Mouse (Mus musculus): Measurements from ENCODE around the gene Iba57.

Gene Iba57

DNA sequence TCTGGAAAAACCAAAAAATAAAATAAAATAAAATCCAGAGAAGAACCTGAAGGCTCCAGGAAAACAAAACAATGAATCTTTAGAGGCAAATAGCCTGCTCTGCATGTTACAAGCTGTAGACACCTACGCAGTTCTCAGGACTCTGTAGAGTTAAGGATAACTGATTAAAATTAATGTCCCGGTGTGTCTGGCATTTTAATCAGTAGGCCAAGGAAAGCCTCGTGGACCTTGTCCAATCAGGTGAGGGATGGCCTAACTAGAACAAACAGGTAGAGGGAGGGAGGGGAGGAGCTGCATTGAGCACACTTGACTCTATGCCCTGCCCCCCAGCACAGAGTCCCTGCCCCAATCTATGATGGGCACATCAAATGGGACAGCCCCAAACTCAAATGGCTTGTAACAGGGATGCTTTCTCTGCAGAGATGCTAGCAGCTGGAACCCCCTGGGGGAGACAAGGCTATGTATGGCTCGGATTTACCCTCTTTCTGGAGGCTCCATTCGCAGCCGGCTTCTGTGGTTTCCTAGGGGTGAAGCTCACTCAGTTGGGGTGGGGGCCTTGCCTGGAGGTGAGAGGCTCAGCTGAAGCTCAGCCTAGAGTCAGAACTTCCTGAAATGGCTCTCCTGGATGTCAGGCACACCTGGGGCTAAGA lies 10.8 kb upstream of the Iba57 start:
- no peak for DNase-seq (ENCODE audit: low spot score in 2 of 2)

DNA sequence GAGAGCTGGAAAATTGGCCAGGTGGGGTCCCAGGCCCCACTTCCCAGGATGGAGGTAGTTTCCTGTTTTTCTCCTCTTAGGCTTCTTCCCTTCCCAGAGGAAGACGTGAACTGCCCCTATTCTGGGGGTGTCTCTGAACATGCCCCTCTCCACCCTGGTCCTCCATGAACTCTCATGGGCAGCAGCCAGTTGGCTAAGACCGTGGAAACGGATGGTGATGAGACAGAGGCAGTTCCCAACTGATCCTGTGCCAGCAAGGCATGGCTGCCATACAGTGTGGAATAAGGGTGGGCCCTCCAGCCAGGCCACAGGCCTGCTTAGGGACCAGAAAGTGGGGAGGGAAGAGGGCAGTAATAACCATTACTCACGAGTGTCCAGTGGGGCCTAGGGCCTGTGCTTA lies 7.0 kb upstream of the Iba57 start:
- no peak for DNase-seq (ENCODE audit: low spot score in 2 of 2)

DNA sequence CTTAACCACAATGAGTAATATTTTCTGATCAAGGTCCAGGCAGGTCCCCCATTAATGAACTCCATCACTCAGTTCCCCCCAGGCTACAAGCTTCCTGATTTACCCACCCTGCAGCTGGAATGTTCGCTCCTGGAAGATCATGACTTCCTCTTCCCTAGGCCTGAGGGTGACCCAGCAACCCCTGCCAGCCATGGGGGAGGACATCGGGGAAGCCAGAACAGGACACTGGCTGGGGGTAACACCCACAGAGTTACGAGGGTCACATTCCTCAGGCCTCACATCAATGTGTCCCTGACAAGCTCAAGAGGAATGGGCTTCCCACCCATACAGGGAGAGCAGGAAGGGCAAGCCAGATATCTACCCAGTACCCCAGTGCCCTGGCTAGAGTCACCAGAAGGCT lies 6.3 kb upstream of the Iba57 start:
- no peak for DNase-seq (ENCODE audit: low spot score in 2 of 2)

DNA sequence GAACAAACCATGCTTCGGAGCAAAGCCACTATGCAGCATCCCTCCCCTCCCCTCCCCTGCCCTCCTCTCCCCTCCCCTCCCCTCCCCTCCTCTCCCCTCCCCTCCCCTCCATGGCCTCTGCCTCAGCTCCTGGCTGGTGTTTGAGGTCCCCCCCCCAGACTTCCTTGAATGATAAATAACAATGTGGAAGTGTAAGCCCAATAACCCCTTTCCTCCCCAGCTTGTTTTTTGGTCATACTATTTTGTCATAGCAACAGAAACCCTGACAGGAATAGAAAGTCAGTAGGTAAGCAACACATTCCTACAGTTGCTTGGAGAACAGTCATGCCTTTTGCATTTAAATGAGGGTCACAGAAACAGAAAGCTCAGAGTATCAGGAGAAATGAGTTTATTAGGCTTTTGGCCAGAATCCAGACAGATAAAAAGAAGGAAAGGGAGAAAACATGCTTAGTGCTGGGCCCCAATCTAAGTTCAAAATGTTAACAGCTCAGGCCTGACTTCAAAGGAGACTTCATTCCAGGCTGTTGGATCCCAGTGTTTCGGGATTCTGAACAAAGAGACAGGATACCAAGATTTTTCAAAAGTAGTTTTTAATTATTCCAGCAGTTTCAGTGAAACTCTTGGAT lies 2.2 kb upstream of the Iba57 start:
- no peak for DNase-seq (ENCODE audit: low spot score in 2 of 2)

DNA sequence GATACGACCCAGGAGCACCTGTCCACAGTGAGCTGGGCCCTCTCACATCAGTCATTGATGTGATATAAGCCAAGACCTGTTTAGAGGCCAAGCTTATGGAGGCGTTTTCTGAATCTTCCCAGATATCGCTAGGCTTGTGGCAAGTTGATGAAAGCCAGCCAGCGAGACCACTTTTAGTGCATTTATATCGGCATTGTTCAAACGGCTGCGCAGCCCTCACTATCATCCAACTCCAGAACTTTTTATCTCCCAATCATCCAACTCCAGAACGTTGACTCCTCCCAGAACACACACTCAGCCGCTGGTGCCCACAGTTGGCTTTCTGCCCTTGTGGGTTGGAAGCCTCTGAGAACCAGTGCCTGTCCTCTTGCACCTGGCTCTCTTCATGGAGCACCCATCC lies 845 bp upstream of the Iba57 start:
- no peak for DNase-seq (ENCODE audit: low spot score in 2 of 2)

DNA sequence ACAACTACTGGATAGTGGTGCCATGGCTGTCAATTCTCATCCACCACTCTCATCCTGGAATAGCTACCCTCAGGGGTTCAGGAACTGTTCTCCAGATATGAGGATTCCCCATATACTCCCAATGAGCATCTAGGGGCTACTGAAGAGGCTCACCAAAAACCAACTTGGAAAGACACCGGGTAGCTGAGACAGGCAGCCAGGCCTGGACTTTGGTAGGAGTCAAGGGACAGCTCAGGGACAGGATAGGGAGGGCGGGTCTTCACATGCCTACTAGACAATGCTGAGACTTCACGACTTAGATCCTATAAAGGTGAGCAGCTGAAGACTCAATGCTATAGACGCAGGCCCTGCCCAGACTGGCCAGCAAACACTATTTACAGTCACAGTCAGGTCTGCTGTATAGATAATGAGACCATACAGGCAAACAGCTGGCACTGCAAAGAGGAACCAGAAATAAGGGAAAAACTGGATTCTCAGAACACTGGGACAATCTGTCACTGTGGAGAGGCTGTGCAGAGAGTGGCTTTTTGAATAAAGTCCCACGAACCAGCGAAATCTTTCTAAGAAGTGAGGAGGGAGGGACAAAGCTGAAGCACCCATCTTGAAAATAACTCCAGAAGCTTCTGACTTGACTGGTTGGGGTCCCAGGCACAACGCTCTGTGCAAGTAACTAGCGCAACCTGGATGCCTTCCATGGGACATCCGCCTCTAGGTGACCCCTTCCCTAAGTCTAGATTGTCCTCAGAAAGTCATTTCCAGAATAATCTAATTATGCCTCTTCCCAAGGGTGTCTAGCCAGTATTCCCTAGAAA lies 890 bp downstream of the Iba57 start:
- no peak for DNase-seq (ENCODE audit: low spot score in 2 of 2)

DNA sequence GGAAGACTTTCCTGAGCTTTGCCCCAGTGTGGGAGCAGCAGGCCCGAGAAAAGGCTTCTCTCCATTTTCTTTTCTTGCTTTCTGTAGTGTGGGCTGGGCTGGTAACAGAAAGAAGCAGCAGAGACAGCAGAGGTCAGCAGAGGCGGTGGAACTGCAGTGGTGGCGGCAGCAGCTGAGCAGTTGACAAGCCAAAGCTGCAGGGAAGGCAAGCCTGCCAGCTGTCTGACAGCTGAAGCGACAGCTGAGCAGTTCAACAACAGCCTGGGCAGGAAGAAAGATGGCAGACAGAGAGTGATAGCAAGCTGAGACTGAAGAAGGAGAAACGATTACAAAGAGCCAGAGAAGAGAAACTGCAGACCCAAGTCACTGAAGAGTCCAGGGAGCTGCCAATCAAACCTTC lies 2.1 kb downstream of the Iba57 start:
- no peak for DNase-seq (ENCODE audit: low spot score in 2 of 2)

DNA sequence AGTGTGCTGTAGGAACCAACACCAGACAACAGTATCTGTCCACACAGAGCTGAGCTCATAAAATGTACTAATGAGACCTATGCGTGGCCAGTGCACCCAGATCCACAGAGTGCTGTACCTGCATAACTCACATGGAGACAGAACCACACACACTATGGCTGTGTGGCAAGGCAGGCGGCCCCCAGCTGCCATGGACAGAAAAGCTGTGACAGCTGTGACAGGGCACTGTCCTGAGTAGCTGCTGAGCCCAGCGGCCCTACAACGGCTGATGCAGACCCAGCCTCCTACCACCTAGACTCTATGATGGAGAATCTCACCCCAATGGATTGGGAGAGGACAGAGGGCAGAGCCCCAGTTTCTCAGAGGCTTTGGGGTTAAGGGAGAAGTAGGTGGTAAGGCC lies 4.0 kb downstream of the Iba57 start:
- DNase-seq (ENCODE audit: low spot score in 2 of 2) = no peak

DNA sequence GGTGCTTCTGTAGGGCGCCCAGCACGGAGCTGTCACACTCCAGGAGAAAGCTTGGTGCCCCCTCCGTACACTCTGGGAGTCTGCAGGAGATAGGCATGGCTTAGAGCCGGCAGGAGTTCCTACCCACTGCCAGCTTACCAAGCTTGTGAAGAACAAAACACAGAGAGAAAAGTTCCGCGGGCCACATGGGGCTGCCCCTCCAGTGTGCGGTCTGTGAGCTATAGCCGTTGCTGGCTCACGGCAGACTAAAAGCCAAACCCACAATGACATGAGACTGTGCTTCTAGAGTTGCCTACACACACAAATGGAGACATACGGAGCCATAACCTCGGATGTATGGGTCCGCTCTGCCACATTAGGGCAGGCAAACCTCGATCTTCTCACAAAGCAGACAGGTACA lies 4.4 kb downstream of the Iba57 start:
- no peak for DNase-seq (ENCODE audit: low spot score in 2 of 2)

DNA sequence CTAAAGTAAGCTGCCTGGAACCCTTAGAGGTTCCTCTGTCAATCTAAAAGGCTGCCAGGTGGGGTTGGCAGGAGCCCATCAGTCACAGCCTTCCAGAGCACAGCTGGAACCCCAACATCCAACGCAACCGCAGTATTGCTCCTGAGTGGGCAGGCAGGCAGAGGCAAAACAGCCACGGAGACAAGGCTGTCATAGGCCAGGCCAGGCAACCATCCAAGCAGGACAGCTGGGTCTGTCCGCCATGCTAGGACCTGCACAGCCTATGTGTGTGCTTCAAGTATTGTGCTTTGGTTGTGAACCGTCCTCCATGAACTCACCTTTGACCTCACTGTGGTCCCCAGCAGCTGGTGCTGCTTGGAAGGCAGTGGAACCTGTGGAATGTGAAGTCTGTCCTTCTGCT lies 7.6 kb downstream of the Iba57 start:
- DNase-seq (ENCODE audit: low spot score in 2 of 2) = no peak

DNA sequence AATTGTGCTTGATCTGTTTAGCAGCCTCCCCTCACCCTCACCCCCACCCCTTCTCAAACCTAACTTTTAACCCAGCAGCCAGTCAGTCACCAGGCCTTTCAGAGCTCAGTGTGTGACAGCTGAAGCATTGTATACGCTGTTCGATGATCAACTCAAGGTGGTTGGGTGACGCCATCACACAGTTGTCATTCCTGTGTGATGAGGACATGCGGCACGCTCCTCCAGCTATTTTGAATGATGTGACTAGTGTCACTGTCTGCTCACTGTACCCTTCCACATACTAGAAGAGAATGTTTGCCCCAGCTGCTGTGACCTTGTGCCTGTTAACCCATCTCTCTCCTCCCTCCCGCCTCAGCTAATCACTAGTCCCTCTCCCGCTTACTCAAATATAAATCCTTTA lies 9.3 kb downstream of the Iba57 start:
- no peak for DNase-seq (ENCODE audit: low spot score in 2 of 2)

DNA sequence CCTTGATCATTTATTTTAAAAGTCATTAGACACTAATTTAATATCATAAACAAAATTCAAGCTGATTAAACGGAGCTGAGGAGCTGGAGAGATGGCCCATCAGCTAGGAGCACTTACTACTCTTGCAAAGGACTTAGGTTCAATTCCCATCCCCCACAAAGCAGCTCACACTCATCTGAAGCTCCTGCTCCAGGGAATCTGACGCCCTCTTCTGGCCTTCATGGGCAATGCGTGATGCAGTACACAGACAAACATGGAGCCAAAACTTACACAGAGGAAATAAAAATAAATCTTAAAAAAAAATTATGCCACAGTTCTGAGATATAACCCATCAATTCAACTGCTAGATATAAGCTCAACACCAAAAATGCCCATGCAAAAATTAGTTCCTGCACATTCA lies 11.8 kb downstream of the Iba57 start:
- DNase-seq (ENCODE audit: low spot score in 2 of 2) = no peak

DNA sequence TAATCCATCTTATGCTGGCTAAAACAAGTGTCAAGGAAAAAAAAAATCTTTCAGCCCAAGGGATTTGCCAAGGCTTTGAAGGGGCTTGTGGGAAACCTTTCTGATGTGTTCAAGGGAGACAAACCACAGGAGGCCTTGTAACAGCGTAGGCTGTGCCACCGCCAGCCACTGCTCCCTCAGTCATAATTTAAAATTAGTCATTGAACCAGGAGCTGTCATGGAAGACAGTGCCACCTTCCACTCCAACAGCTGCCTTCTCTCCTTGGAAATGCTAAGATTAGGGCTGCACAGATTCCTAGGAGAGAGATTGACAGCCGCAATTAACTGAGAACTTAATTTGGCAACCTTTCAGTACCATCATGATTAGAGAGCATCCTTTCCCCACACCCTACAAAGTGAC lies 14.2 kb downstream of the Iba57 start:
- no peak for DNase-seq (ENCODE audit: low spot score in 2 of 2)

DNA sequence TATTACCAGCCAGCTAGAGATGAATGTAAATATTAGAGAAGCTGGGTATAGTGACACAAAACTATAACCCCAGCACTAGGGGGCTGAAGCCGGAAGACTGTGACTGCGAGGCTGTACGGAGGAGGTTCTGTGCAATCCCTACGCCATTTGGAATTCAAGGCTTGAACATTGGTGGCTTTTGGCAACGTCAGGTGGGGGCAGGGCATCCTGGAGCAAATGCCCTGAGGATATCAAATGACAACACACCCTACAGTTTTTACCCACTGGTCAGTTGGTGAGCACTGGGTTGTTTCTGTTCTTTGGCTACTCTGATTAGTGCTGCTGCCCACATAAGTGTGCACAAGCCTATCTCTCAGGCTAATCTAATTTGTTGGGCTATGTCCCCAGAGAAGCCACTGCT lies 20.6 kb downstream of the Iba57 start:
- no peak for DNase-seq (ENCODE audit: low spot score in 2 of 2)

DNA sequence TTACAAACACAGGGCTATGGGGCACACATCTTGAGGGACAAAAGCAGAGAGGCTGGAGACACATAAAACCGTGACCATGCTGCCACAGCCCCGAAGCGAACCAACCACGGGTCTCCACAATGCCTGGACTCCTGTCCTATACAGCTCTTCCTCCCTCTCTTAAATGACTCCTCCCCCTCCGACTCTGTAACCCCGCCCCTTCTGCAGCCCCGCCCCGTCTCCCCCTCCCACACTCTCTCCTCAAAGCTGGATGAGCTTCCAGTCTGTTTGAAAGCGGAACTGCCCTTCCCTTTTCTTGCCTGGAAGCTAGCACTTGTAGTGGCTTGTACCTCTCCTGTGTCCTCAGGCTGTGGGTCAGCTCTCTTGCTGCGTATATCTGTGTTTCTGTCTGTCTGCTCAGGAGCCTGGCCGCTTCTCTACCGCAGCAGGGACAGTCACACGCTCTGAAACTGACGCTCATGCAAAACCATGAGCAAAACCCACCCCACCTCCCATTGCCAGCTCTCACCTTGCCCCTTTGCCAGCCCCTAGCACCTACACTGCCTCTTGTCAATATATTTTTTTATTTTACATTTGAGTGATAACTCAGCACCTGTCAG lies 21.7 kb downstream of the Iba57 start:
- DNase-seq (ENCODE audit: low spot score in 2 of 2) = no peak

DNA sequence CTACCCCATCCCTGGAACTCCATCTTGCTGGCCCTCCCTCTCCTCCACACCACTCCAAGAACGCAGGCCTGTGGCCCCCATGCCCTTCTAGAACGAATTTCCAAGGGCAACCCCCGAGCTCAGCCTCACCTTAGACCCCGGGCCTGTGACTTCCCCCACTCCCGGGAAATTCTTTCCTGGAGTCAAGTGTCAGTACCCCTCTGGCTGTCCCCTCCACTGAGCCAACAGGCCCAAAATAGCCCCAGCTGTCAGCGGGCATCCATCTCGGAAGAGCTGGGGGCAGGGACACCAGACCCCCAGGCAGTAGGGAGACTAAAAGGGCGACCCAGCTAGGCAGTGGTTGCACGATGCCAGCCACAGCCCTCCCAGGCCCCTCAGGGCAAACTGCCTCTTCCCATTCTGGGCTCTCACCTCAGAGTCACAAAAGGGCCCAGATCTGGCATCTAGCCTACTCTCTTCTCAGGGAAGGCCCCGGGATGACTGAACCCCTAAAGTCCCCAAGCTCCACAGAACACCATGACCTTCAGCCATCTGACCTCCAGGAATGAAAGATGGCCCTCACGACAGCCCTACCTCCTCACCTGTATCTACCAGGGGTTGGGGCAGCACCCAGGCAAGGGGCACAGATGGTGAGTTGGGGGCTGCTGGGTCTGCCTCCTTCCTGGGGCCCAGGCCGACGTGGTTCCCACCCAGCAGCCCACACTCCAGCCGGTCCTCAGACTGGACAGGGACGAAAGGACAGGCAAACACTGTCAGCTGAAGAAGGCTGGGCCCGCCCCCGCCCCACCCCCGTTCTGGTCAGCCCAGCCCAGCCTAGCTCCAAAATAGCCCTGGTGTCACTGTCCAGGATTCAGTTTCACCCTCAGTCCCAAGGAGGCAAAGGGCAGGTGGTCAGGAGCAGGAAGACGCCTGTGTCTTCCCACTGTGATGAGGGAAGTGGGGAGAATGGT lies 24.7 kb downstream of the Iba57 start:
- DNase-seq (ENCODE audit: low spot score in 2 of 2) = no peak

DNA sequence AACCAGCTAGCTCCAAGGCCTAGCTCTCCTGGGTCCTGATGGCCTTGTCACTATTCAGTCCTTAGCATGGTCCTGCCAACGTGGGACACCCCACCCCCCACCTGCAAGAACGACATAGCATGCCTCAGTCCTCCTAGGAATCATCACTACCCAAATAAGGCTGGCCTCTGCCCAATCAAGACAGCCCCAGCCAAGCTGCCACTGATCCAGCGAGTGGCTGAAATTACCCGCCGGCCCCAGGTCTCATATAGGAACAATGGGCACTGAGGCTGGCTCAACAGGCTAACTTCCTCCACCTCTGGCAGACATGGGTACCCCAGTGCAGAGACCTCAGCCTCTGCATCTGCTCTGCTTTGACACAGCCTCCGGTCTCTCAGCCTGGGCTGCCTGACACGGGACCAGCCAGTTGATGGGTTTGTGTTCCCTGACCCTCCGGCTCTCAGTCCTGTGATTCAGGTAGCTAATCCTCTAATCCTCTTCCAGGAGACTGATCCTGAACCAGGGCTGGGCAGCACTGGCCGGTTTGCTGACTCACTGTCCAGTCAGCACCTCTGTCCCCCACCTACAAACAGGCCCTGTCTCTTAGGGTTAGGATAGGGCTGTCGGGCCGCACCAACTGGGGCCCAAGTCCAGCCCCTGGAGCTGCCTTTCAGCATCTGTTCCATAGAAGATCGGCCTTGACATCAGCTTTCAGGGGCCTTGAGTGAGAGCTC lies 26.4 kb downstream of the Iba57 start:
- DNase-seq (ENCODE audit: low spot score in 2 of 2) = no peak

DNA sequence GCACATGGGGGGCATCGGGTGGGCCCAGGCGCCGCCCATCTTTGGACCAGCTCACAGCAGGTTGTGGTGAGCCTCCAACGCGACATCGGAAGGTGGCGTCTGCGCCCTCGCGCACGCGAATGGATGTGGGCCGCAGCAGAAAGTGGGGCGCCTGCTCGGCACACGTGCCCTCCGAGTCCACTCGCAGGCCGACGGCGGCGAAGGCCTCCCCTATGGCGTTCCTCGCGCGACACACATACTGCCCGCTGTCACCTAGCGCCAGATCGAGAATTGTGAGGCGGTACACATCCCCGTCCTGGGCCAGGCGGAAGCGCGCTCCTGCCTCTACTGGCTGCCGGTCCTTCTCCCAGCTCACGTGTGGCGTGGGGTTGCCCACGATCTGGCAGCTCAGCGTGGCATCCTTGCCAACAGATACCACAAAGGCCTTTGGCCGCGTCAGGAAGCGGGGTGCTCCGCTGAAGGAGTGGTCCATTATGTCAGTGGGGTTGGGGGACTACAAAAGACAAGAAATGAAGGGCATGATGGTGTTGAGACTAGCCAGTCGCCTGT lies 27.6 kb downstream of the Iba57 start, which contains the start of gene Obscn:
Obscn (minus strand) TSS at position 499 of the 549 bp plus-strand sequence.
- DNase-seq (ENCODE audit: low spot score in 2 of 2) = no peak

DNA sequence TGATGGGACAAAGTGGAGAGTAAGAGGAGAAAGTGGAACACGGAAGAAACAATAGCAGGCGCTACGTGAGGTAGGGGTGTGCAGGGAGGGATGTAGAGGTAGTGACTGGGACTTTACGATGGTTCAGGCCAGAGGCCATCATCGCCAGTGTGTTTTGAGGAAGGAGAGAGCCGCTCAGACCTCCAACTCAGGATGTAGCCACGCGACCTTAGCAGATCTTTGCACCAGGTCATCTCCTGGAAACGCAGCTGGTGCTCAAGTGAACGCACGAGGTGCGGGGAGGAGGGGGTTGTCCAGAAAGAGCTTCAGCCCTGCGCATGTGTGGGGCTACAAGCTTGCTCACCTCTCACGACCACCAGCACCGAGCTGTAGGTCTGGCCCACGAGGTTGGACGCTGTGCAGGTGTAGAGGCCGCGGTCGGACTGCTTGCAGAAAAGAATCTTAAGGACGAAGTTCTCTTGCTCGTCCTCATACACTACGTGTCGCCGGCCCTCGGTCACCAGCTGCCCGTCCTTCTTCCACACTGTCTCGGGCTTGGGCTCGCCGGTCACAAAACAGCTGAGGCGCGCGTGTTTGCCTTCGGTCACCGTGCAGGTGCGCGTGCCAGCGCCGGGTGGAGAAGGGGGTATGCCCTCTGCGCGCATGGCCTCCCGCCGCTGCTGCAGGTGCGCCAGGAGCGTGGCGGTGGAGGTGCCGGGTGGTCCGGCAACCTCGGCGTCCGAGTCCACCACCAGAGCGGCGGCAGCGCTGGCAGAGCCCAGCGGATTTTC lies 28.3 kb downstream of the Iba57 start:
- no peak for DNase-seq (ENCODE audit: low spot score in 2 of 2)
